Mouse (Mus musculus) ovary, adult 2 months (tissue): ENCODE data around the gene Srf. TPM values are rescaled to one million over a fixed set of nuclear protein-coding genes. Genes with fewer than 3 reads are reported as not detected.

Experiments used
- polyA plus RNA-seq: library from polyadenylated mRNA; depleted of rRNA; stranded (reverse); fragments of >200 nt; gene quantifications from 2 replicates; pipeline ENCODE4 v1.2.3, GENCODE M21; 2012; rRNA removed

Gene Srf
- 385 and 401 TPM in 2 replicates for polyA plus RNA-seq

GRCm38 (mm10) chr17:46555673-46556583 lies at the start of gene Srf:
Srf (minus strand) TSS chr17:46556175.

GRCm38 (mm10) chr17:46545813-46546564 lies 10.0 kb downstream of the Srf start, which contains the start of gene Cul9:
Cul9 (minus strand) TSS chr17:46546388.

Other genes with a start within 250 kb of the Srf start
- gene Abcc10, start 227.8 kb downstream of the Srf start, polyA plus RNA-seq, result 27.7 and 35.5 TPM in 2 replicates
- 21.4 and 22.3 TPM in 2 replicates for gene Zfp318, start 172.4 kb downstream of the Srf start, polyA plus RNA-seq
- 12.5 and 15.5 TPM in 2 replicates for gene Crip3, start 127.2 kb downstream of the Srf start, polyA plus RNA-seq
- gene Slc22a7, start 117.7 kb downstream of the Srf start, polyA plus RNA-seq, result not detected in 2 replicates
- 0.33 and 0.38 TPM in 2 replicates for gene Ttbk1, start 68.5 kb downstream of the Srf start, polyA plus RNA-seq
- gene Dnph1, start 59.5 kb downstream of the Srf start, polyA plus RNA-seq, result 14.5 and 20.1 TPM in 2 replicates
- gene Cul9, start 9.8 kb downstream of the Srf start, polyA plus RNA-seq, result 50.0 and 51.9 TPM in 2 replicates
- gene Ptk7, start 73.3 kb upstream of the Srf start, polyA plus RNA-seq, result 76.6 and 82.6 TPM in 2 replicates
- gene Klc4, start 89.8 kb upstream of the Srf start, polyA plus RNA-seq, result 31.2 and 40.1 TPM in 2 replicates
- 113 and 159 TPM in 2 replicates for gene Mrpl2, start 90.1 kb upstream of the Srf start, polyA plus RNA-seq
- 110 and 114 TPM in 2 replicates for gene Cul7, start 94.2 kb upstream of the Srf start, polyA plus RNA-seq
- gene Rrp36, start 118.2 kb upstream of the Srf start, polyA plus RNA-seq, result 41.9 and 48.7 TPM in 2 replicates
- gene Mea1, start 122.6 kb upstream of the Srf start, polyA plus RNA-seq, result 53.1 and 64.5 TPM in 2 replicates
- 121 and 137 TPM in 2 replicates for gene Klhdc3, start 124.7 kb upstream of the Srf start, polyA plus RNA-seq
- gene Ppp2r5d, start 148.9 kb upstream of the Srf start, polyA plus RNA-seq, result 58.2 and 71.4 TPM in 2 replicates
- gene Pex6, start 155.3 kb upstream of the Srf start, polyA plus RNA-seq, result 117 and 140 TPM in 2 replicates
- 3.6 and 8.5 TPM in 2 replicates for gene Gnmt, start 173.0 kb upstream of the Srf start, polyA plus RNA-seq
- gene Cnpy3, start 196.0 kb upstream of the Srf start, polyA plus RNA-seq, result 54.0 and 61.7 TPM in 2 replicates
- 0.10 and 0.12 TPM in 2 replicates for gene Ptcra, start 207.5 kb upstream of the Srf start, polyA plus RNA-seq
- gene 2310039H08Rik, start 216.5 kb upstream of the Srf start, polyA plus RNA-seq, result 166 and 205 TPM in 2 replicates
- 15.6 and 18.1 TPM in 2 replicates for gene Rpl7l1, start 226.5 kb upstream of the Srf start, polyA plus RNA-seq